Mouse (Mus musculus): Measurements from ENCODE around the gene Sel1l2. TPM values are rescaled to one million over a fixed set of nuclear protein-coding genes. Genes with fewer than 3 reads are reported as not detected.

Gene Sel1l2
- polyA plus RNA-seq, 1 experiment: not detected

GRCm38 (mm10) chr2:140342394-140342793, 47.1 kb downstream of the Sel1l2 start:
- no peak overlapping the region for H3K4me3 ChIP-seq (replicated peaks; ENCODE audit: control insufficient read depth, low read depth, low read length)
- no peak for TF ChIP-seq CTCF (IDR thresholded peaks at IDR 0.05; ENCODE audit: control insufficient read depth, insufficient read depth, low read length)
- 81% methylated on average over 7 of the region's 7 CpGs for WGBS

GRCm38 (mm10) chr2:140330508-140331306, 58.8 kb downstream of the Sel1l2 start:
- 63% methylated on average over 5 of the region's 5 CpGs for WGBS
- no peak overlapping the region for H3K27ac ChIP-seq (ENCODE audit: control insufficient read depth, insufficient read depth, low read depth, low read length, poor library complexity)
- TF ChIP-seq POLR2A (IDR thresholded peaks at IDR 0.05; ENCODE audit: borderline replicate concordance, control insufficient read depth, low read depth, low read length) (no peak), CTCF (IDR thresholded peaks at IDR 0.05; ENCODE audit: control insufficient read depth, insufficient read depth, low read length) (no peak)
- H3K4me3 ChIP-seq (replicated peaks; ENCODE audit: control insufficient read depth, low read depth, low read length): no peak overlapping the region
- no peaks in the 10 kb centered on the region for H3K4me1 ChIP-seq (ENCODE audit: control insufficient read depth, insufficient read depth, low read length)

More at GRCm38 (mm10) chr2:140342394-140342793, 47.1 kb downstream of the Sel1l2 start:
- Histone ChIP-seq H3K27ac (ENCODE audit: control insufficient read depth, insufficient read depth, low read depth, low read length, poor library complexity) (no peak overlapping the region), H3K4me1 (ENCODE audit: control insufficient read depth, insufficient read depth, low read length) (no peaks in the 10 kb centered on the region)

GRCm38 (mm10) chr2:140302976-140303708, 86.4 kb downstream of the Sel1l2 start:
- Histone ChIP-seq H3K4me3 (replicated peaks; ENCODE audit: control insufficient read depth, low read depth, low read length) (no peak overlapping the region), H3K27ac (ENCODE audit: control insufficient read depth, insufficient read depth, low read depth, low read length, poor library complexity) (no peak overlapping the region), H3K4me1 (ENCODE audit: control insufficient read depth, insufficient read depth, low read length) (no peaks in the 10 kb centered on the region)
- TF ChIP-seq CTCF (IDR thresholded peaks at IDR 0.05; ENCODE audit: control insufficient read depth, insufficient read depth, low read length) (no peak), POLR2A (IDR thresholded peaks at IDR 0.05; ENCODE audit: borderline replicate concordance, control insufficient read depth, low read depth, low read length) (no peak)
- 74% methylated on average over 3 of the region's 3 CpGs for WGBS

GRCm38 (mm10) chr2:140297155-140297554, 92.4 kb downstream of the Sel1l2 start:
- Histone ChIP-seq H3K4me3 (replicated peaks; ENCODE audit: control insufficient read depth, low read depth, low read length) (no peak overlapping the region), H3K27ac (ENCODE audit: control insufficient read depth, insufficient read depth, low read depth, low read length, poor library complexity) (no peak overlapping the region), H3K4me1 (ENCODE audit: control insufficient read depth, insufficient read depth, low read length) (no peaks in the 10 kb centered on the region)
- no peak for TF ChIP-seq CTCF (IDR thresholded peaks at IDR 0.05; ENCODE audit: control insufficient read depth, insufficient read depth, low read length)
- 63% methylated on average over 4 of the region's 4 CpGs for WGBS

GRCm38 (mm10) chr2:140293820-140294219, 95.7 kb downstream of the Sel1l2 start:
- WGBS: 79% methylated on average over 2 of the region's 2 CpGs
- Histone ChIP-seq H3K4me1 (ENCODE audit: control insufficient read depth, insufficient read depth, low read length) (no peaks in the 10 kb centered on the region), H3K4me3 (replicated peaks; ENCODE audit: control insufficient read depth, low read depth, low read length) (no peak overlapping the region), H3K27ac (ENCODE audit: control insufficient read depth, insufficient read depth, low read depth, low read length, poor library complexity) (no peak overlapping the region)
- no peak for TF ChIP-seq CTCF (IDR thresholded peaks at IDR 0.05; ENCODE audit: control insufficient read depth, insufficient read depth, low read length)
- no peak for TF ChIP-seq POLR2A (IDR thresholded peaks at IDR 0.05; ENCODE audit: borderline replicate concordance, control insufficient read depth, low read depth, low read length)

GRCm38 (mm10) chr2:140280808-140281207, 108.7 kb downstream of the Sel1l2 start:
- Histone ChIP-seq H3K4me1 (ENCODE audit: control insufficient read depth, insufficient read depth, low read length) (no peaks in the 10 kb centered on the region), H3K4me3 (replicated peaks; ENCODE audit: control insufficient read depth, low read depth, low read length) (no peak overlapping the region), H3K27ac (ENCODE audit: control insufficient read depth, insufficient read depth, low read depth, low read length, poor library complexity) (no peak overlapping the region)
- TF ChIP-seq POLR2A (IDR thresholded peaks at IDR 0.05; ENCODE audit: borderline replicate concordance, control insufficient read depth, low read depth, low read length) (no peak), CTCF (IDR thresholded peaks at IDR 0.05; ENCODE audit: control insufficient read depth, insufficient read depth, low read length) (no peak)
- WGBS: 56% methylated on average over 8 of the region's 8 CpGs

GRCm38 (mm10) chr2:140255595-140256141, 133.8 kb downstream of the Sel1l2 start:
- WGBS: 73% methylated on average over 2 of the region's 2 CpGs
- no peak for TF ChIP-seq CTCF (IDR thresholded peaks at IDR 0.05; ENCODE audit: control insufficient read depth, insufficient read depth, low read length)

GRCm38 (mm10) chr2:140254256-140254655, 135.2 kb downstream of the Sel1l2 start:
- Histone ChIP-seq H3K27ac (ENCODE audit: control insufficient read depth, insufficient read depth, low read depth, low read length, poor library complexity) (no peak overlapping the region), H3K4me1 (ENCODE audit: control insufficient read depth, insufficient read depth, low read length) (no peaks in the 10 kb centered on the region; the same call in 1 of the 2 replicates), H3K4me3 (replicated peaks; ENCODE audit: control insufficient read depth, low read depth, low read length) (no peak overlapping the region)
- WGBS: 71% methylated on average over 7 of the region's 7 CpGs
- no peak for TF ChIP-seq POLR2A (IDR thresholded peaks at IDR 0.05; ENCODE audit: borderline replicate concordance, control insufficient read depth, low read depth, low read length)
- TF ChIP-seq CTCF (IDR thresholded peaks at IDR 0.05; ENCODE audit: control insufficient read depth, insufficient read depth, low read length): no peak

More at GRCm38 (mm10) chr2:140255595-140256141, 133.8 kb downstream of the Sel1l2 start:
- Histone ChIP-seq H3K27ac (ENCODE audit: control insufficient read depth, insufficient read depth, low read depth, low read length, poor library complexity) (no peak overlapping the region), H3K4me3 (replicated peaks; ENCODE audit: control insufficient read depth, low read depth, low read length) (no peak overlapping the region), H3K4me1 (ENCODE audit: control insufficient read depth, insufficient read depth, low read length) (no peaks in the 10 kb centered on the region; the same call in 1 of the 2 replicates)
